8 mouse cellular contexts compared by ENCODE assay signal in genomic region chr6:31562371-31563080, GRCm38 (mm10). TPM values are rescaled to one million over a fixed set of nuclear protein-coding genes. Genes with fewer than 3 reads are reported as not detected.
DNase-seq lines count a peak whose midpoint lies in the region; ATAC-seq and TF ChIP-seq lines count a peak whose summit lies in the region.

No protein-coding gene starts in this region.

- no peaks in the 10 kb centered on the region for H3K27me3 ChIP-seq in G1E (ENCODE audit: insufficient read depth, low read length)
- H3K27me3 ChIP-seq in hindbrain, embryonic 11.5 days (ENCODE audit: control insufficient read depth, insufficient read depth, low read length) = no peaks in the 10 kb centered on the region
- H3K27me3 ChIP-seq in liver, postnatal 0 days (ENCODE audit: insufficient read depth, low read length) = peaks cover 54% of the 10 kb centered on the region

- H3K9ac ChIP-seq in hindbrain, embryonic 11.5 days (ENCODE audit: low read depth, low read length) = peak overlapping the region; percentile 83
- H3K9ac ChIP-seq in liver, postnatal 0 days (replicated peaks) = peak overlapping the region; percentile 65

- peak overlapping the region; percentile 97 for H3K4me3 ChIP-seq in G1E (ENCODE audit: low read depth, low read length)
- peak overlapping the region; percentile 70 for H3K4me3 ChIP-seq in hindbrain, embryonic 11.5 days (ENCODE audit: low read depth, low read length)
- H3K4me3 ChIP-seq in liver, postnatal 0 days (ENCODE audit: low read depth, low read length) = peak overlapping the region; percentile 76

- TF ChIP-seq CTCF in G1E (IDR thresholded peaks at IDR 0.05; ENCODE audit: low read depth, low read length) = no peak
- TF ChIP-seq CTCF in liver, postnatal 0 days (IDR thresholded peaks at IDR 0.05; ENCODE audit: low read depth) = no peak

- ATAC-seq in G1E (ENCODE audit: extremely low read depth, insufficient number of reproducible peaks, low FRiP score, poor library complexity, severe bottlenecking) = no peak
- ATAC-seq in hindbrain, embryonic 11.5 days (ENCODE audit: low FRiP score) = no peak
- no peak for ATAC-seq in liver, postnatal 0 days

- 3% methylated on average over 16 of the region's 16 CpGs for WGBS in hindbrain, embryonic 11.5 days
- 10% methylated on average over 16 of the region's 16 CpGs for WGBS in liver, postnatal 0 days (ENCODE audit: insufficient replicate concordance)

- no peak for DNase-seq in G1E (ENCODE audit: low spot score)
- peak; percentile 17 for DNase-seq in embryo, embryonic 11 days
- DNase-seq in hindbrain, embryonic 11.5 days (ENCODE audit: low spot score) = peak; percentile 50
- no peak for DNase-seq in liver, postnatal 0 days
- DNase-seq in yolk sac, embryonic 10.5 days (ENCODE audit: low spot score) = peak; percentile 54
- DNase-seq in layer of hippocampus, postnatal 10 days (ENCODE audit: low spot score in 2 of 2) = no peak
- no peak for DNase-seq in gastrocnemius, adult 18-20 months (ENCODE audit: low spot score)
- DNase-seq in left cerebral cortex, postnatal 14 days (ENCODE audit: low spot score in 2 of 2) = no peak

- peaks cover 89% of the 10 kb centered on the region for H3K4me1 ChIP-seq in G1E (ENCODE audit: insufficient read depth, low read depth, low read length)
- H3K4me1 ChIP-seq in hindbrain, embryonic 11.5 days (replicated peaks; ENCODE audit: control insufficient read depth, insufficient read depth, low read length) = no peaks in the 10 kb centered on the region
- H3K4me1 ChIP-seq in liver, postnatal 0 days (ENCODE audit: insufficient read depth) = peaks cover 28% of the 10 kb centered on the region

- peaks cover 46% of the 10 kb centered on the region for H3K36me3 ChIP-seq in G1E (replicated peaks)
- no peaks in the 10 kb centered on the region for H3K36me3 ChIP-seq in hindbrain, embryonic 11.5 days (ENCODE audit: control insufficient read depth, insufficient read depth, low read length)
- no peaks in the 10 kb centered on the region for H3K36me3 ChIP-seq in liver, postnatal 0 days (replicated peaks; ENCODE audit: insufficient read depth, low read length)

- no peak for TF ChIP-seq EP300 in liver, postnatal 0 days (IDR thresholded peaks at IDR 0.05; ENCODE audit: low read depth)

- no peak overlapping the region for H3K27ac ChIP-seq in hindbrain, embryonic 11.5 days (ENCODE audit: low read depth, low read length)
- no peak overlapping the region for H3K27ac ChIP-seq in liver, postnatal 0 days (ENCODE audit: low read depth)

- no peaks in the 10 kb centered on the region for H3K9me3 ChIP-seq in G1E (replicated peaks)
- no peaks in the 10 kb centered on the region for H3K9me3 ChIP-seq in hindbrain, embryonic 11.5 days (ENCODE audit: control insufficient read depth, low read length)
- H3K9me3 ChIP-seq in liver, postnatal 0 days (ENCODE audit: low read length) = no peaks in the 10 kb centered on the region

- peak overlapping the region; percentile 94 for H3K4me2 ChIP-seq in hindbrain, embryonic 11.5 days (replicated peaks; ENCODE audit: low read depth, low read length)
- peak overlapping the region; percentile 98 for H3K4me2 ChIP-seq in liver, postnatal 0 days (ENCODE audit: low read depth, low read length)

- intact Hi-C loops in left cerebral cortex, postnatal 14 days (cut with DNase I) = no loop called here

RNA-seq across cellular contexts. Expression of gene Podxl, which starts 1.3 kb away (rescaled TPM):
- total RNA-seq in G1E (2014; fragmentation: Nextera tagmentation) (45.3 and 59.2 TPM in 2 replicates), G1E (2017) (42.3 and 46.1 TPM in 2 replicates)
- 49.7 and 61.2 TPM in 2 replicates for polyA plus RNA-seq in G1E (2012)
- polyA plus RNA-seq in hindbrain, embryonic 11.5 days (2014; fragmentation: Nextera tagmentation; extraction: Ambion mirVana) = 10.2 and 12.4 TPM in 2 replicates
- polyA plus RNA-seq in liver, postnatal 0 days (2015; fragmentation: Nextera tagmentation; extraction: Ambion mirVana) = 1.5 and 2.8 TPM in 2 replicates
- 10 to 100 TPM; 19.2 to 21.1 TPM for total RNA-seq in layer of hippocampus, postnatal 10 days (2021)
- 10 to 100 TPM; 13.1 to 28.0 TPM for total RNA-seq in gastrocnemius, adult 18-20 months (2021)
- total RNA-seq in left cerebral cortex, postnatal 14 days (2021) = 10 to 100 TPM; 18.6 to 18.7 TPM

Comparison
In these comparisons a context has a peak if more than half of its experiments do, and no peak if none do; other contexts are left out.
1. DNase-seq: peak in embryo, embryonic 11 days (single experiment), hindbrain, embryonic 11.5 days (single experiment) and yolk sac, embryonic 10.5 days (single experiment); none in G1E (single experiment), liver, postnatal 0 days (single experiment), layer of hippocampus, postnatal 10 days (0 of 2), gastrocnemius, adult 18-20 months (single experiment) and left cerebral cortex, postnatal 14 days (0 of 2).
2. Peak in every context shown above with its lines, with median percentiles within 50 percentile points of each other: H3K4me3 ChIP-seq.